Mouse (Mus musculus): ENCODE measurements around the gene Rag1.
A peak's percentile ranks its signal among the peaks of the same experiment; 100 is the strongest.

DNA sequence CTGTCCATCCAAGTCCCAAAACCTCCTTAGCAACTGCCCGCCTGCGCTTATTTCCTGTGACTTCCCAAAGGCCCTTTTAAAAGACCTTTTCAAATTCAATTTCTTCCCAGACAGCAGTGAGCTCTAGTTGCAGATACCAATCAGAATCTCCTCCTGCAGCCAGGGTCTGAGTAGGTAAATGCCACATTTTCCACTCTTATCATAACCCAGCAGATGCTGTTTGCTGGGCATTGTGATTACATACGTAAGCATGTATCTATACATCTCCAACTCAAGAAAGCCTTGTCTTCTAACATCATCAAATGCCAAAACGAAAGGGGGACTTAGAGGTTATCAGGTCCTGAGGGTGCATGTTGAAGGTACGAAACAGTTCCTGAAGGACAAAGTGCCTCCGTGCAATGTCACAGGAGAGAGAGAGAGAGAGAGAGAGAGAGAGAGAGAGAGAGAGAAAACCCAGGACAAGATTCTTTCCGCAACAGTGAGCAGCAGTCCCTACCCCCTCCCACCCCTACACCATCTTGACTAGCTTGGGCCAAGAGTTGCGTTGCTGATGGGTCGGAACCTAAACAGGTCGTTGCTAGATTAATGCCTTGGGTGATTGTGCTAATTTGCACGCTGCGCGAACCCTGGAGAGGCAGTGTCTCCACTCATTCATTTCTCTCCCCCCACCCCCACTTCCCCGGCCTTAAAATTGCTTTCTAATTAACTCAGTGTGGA, 3.1 kb upstream of the Rag1 start:
- no peak for TF ChIP-seq CTCF (IDR thresholded peaks at IDR 0.05; ENCODE audit: low read depth, low read length)
- TF ChIP-seq TAL1 (conservative IDR thresholded peaks at IDR 0.05; ENCODE audit: low read depth, low read length): peak; percentile 44
- TF ChIP-seq POLR2AphosphoS5 (IDR thresholded peaks at IDR 0.05; ENCODE audit: insufficient replicate concordance, low read depth, low read length): no peak
- no peak for TF ChIP-seq GATA1 (IDR thresholded peaks at IDR 0.05; ENCODE audit: borderline replicate concordance, low read length)

Measured in G1E (cell line).